Mouse (Mus musculus): ENCODE data around the gene Nfam1.

The Nfam1 gene

DNA sequence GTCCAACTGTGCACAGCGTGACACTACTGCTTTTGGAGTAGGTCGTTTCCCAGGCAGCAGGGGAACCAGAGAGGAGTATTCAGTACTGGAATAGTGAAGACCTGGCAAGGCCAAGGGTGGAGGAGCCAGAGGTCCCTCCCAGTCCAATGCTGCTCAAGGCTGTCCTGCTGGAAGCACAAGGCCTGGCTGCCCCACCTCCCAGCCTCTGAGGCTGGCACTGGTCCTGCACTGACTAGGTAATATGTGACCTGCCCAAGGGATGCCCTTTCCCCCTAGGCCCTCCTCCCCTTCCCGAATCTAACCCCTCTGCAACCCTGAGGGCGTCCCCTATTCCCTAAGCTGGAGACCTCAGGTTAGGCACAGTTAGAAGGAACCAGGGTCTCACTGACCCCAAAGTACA is 70.6 kb downstream of the Nfam1 start:
- in situ Hi-C loops (cut with MboI, MseI) = no loop called here

GRCm38 (mm10) chr15:82960786-82961561 is 72.1 kb downstream of the Nfam1 start:
- in situ Hi-C loops (cut with MboI, MseI) = no loop called here

GRCm38 (mm10) chr15:82959151-82959550 is 74.0 kb downstream of the Nfam1 start:
- in situ Hi-C loops (cut with MboI, MseI) = no loop called here

DNA sequence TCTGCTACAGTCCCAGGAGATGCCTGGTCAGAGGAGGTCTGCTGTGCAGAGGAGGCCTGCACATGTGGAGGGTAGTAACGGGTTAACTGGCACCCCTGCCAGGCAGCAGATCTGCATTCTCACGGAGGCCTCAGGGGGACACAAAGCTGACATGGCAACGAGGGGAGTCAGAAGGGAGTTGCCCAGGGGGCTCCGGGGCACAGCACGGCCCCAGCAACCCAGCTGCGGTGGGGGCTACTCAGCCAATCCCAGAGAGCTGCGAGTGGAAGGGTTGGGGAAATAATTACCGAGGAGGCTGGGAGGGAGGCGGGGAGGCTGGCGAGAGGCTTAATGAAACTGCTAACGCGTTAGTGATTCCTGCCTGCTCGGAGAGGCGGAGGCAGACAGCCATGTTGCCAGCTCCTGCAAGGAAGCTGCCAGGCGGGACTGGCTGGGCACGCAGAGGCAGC is 74.8 kb downstream of the Nfam1 start:
- in situ Hi-C loops (cut with MboI, MseI) = no loop called here

- in situ Hi-C loops (cut with MboI, MseI) = no loop called here
Observed at GRCm38 (mm10) chr15:82956721-82957120, 76.4 kb downstream of the Nfam1 start.

- in situ Hi-C loops (cut with MboI, MseI) = no loop called here
Observed at GRCm38 (mm10) chr15:82956310-82956709, 76.8 kb downstream of the Nfam1 start.

- in situ Hi-C loops (cut with MboI, MseI) = no loop called here
Observed at GRCm38 (mm10) chr15:82955286-82955685, 77.8 kb downstream of the Nfam1 start.

DNA sequence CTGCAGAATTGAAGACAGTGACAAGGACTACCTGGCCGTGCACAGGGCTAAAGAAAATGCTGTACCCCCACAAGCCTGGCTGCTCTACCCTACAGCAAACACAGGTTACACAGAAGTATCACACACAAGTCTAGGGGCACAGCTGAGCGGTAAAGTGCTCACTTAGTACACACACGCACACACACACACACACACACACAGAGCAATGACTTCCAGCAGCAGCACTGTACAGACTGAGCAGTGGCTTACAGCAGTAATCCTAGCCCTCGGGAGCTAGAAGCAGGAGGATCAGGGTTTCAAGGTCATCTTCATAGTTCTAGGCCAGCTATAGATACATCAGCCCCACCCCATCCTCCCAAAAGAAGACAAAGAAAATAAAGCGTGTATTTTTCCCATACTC is 79.1 kb downstream of the Nfam1 start:
- in situ Hi-C loops (cut with MboI, MseI) = no loop called here

DNA sequence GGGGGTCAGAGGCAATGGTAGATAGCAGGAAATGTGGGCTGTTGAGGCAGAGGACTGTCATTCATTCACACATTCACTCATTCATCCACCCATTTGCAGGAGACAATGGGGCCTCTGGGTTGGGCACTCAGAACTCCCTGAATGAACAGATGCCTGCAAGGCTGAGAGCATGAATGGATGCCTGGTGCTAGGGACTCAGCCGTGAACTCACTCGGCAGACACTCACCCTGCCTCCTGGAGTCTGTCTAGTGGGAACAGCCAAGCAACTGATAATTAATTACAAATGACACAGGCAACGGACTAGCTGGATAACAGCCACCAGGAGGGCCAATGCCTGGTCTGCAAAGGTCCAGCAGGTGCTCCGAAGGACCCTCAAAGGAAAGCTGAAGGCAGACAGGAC is 80.0 kb downstream of the Nfam1 start:
- in situ Hi-C loops (cut with MboI, MseI) = no loop called here

DNA sequence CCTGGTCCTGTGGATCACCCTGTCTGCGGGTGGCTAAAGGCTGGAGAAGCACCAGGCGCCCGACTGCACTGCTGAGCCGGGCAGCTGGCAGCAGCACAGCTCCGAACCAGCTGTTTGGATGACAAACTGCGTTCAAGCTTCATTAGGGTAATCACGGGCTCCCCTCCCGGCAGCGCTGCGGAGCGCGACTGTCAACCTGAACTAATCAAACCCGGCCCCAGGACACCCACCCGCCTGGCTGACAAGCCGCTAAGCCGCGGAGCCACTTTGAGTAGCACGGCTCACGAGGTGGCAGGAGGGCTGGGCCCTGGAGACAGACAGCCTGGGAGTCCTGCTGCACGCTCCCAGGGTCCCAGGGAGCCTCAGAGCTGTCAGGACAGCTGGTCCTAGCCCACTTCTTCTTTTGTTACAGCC is 80.8 kb downstream of the Nfam1 start:
- in situ Hi-C loops (cut with MboI, MseI) = no loop called here

DNA sequence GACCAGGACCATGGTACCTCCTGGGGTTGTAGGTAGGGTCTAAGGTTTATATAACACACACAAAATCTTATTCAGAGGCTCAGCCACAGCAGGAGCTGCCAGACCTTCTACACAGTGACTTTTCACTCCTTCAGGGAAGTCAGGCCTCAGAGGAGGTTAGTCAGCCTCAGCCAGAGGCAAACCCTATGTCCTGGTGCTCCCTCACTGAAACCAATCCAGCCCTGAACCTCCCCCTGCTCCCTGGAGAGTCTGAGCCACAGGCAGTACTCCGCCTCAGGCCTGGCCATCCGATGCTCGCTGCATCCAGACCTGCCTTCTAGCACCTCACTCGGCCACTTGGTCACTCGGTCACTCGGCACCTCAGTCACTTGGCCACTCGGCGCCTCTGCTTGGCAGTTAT is 82.9 kb downstream of the Nfam1 start:
- in situ Hi-C loops (cut with MboI, MseI) = no loop called here

GRCm38 (mm10) chr15:82947431-82947830 is 85.7 kb downstream of the Nfam1 start:
- in situ Hi-C loops (cut with MboI, MseI) = no loop called here

- in situ Hi-C loops (cut with MboI, MseI) = no loop called here
Observed at GRCm38 (mm10) chr15:82944479-82945195, 88.5 kb downstream of the Nfam1 start.

Measured in regulatory T cell (primary cell).